Mouse (Mus musculus): ENCODE measurements around the gene Vwa8. TPM values are rescaled to one million over a fixed set of nuclear protein-coding genes. Genes with fewer than 3 reads are reported as not detected.
"Not testable (repeated sequence)": the region's sequence is repeated elsewhere in the genome, so short reads cannot be mapped to it uniquely, and the experiment has no call there.

Gene Vwa8
- polyA plus RNA-seq, 1 experiment from 2014 or later, result 5.7 TPM

DNA sequence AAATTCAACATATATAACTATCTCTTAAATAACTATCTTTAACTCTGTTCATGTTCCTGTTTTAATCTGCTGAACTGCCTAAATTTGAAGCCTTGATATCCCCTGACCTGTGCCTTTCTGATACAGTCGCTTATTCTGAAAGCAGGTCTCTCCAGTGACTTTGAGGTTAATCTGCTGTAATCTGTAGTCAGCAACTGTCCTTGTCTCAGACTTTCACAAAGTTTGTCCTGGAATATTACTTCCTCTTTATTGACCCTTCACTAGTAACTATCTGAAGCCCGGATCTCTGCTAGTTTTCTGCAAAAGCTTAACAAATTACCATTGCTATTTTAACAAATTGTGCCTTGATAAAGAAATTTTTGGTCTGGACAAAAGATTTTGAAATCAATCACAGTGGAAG is 147.5 kb downstream of the Vwa8 start:
- WGBS, result 98% methylated on average over 2 of the region's 2 CpGs
- Histone ChIP-seq H3K4me1 (replicated peaks) (no peaks in the 10 kb centered on the region), H3K27me3 (no peaks in the 10 kb centered on the region), H3K36me3 (no peaks in the 10 kb centered on the region), H3K9ac (replicated peaks) (no peak overlapping the region), H3K4me2 (replicated peaks) (no peak overlapping the region), H3K27ac (no peak overlapping the region), H3K4me3 (replicated peaks) (no peak overlapping the region), H3K9me3 (no peaks in the 10 kb centered on the region)
- no peak for ATAC-seq

GRCm38 (mm10) chr14:79003576-79003975 is 154.7 kb downstream of the Vwa8 start:
- Histone ChIP-seq H3K9ac (replicated peaks) (no peak overlapping the region), H3K36me3 (no peaks in the 10 kb centered on the region), H3K9me3 (no peaks in the 10 kb centered on the region), H3K4me1 (replicated peaks) (no peaks in the 10 kb centered on the region), H3K4me2 (replicated peaks) (no peak overlapping the region), H3K4me3 (replicated peaks) (no peak overlapping the region), H3K27me3 (no peaks in the 10 kb centered on the region), H3K27ac (no peak overlapping the region)
- no peak for ATAC-seq
- WGBS, result 55% methylated on average over 1 of the region's 1 CpGs

- not testable (repeated sequence) for H3K9me3 ChIP-seq; H3K4me2 ChIP-seq (replicated peaks); H3K9ac ChIP-seq (replicated peaks); H3K27ac ChIP-seq; H3K27me3 ChIP-seq; H3K36me3 ChIP-seq; H3K4me3 ChIP-seq (replicated peaks); H3K4me1 ChIP-seq (replicated peaks); ATAC-seq
- 91% methylated on average over 5 of the region's 5 CpGs for WGBS
Measured at GRCm38 (mm10) chr14:79017710-79018109, 168.9 kb downstream of the Vwa8 start.

GRCm38 (mm10) chr14:79018564-79018963 is 169.7 kb downstream of the Vwa8 start:
- Histone ChIP-seq H3K27me3 (no peaks in the 10 kb centered on the region), H3K4me1 (replicated peaks) (peaks cover 10% of the 10 kb centered on the region), H3K27ac (no peak overlapping the region), H3K9ac (replicated peaks) (no peak overlapping the region), H3K4me3 (replicated peaks) (no peak overlapping the region), H3K9me3 (no peaks in the 10 kb centered on the region), H3K36me3 (no peaks in the 10 kb centered on the region), H3K4me2 (replicated peaks) (no peak overlapping the region)
- WGBS, result 75% methylated on average over 4 of the region's 4 CpGs
- no peak for ATAC-seq

GRCm38 (mm10) chr14:79021725-79022124 is 172.9 kb downstream of the Vwa8 start:
- Histone ChIP-seq H3K36me3 (no peaks in the 10 kb centered on the region), H3K9ac (replicated peaks) (no peak overlapping the region), H3K27ac (no peak overlapping the region), H3K4me3 (replicated peaks) (no peak overlapping the region), H3K4me2 (replicated peaks) (no peak overlapping the region), H3K9me3 (no peaks in the 10 kb centered on the region), H3K4me1 (replicated peaks) (peaks cover 10% of the 10 kb centered on the region), H3K27me3 (no peaks in the 10 kb centered on the region)
- 15% methylated on average over 7 of the region's 7 CpGs for WGBS
- no peak for ATAC-seq

DNA sequence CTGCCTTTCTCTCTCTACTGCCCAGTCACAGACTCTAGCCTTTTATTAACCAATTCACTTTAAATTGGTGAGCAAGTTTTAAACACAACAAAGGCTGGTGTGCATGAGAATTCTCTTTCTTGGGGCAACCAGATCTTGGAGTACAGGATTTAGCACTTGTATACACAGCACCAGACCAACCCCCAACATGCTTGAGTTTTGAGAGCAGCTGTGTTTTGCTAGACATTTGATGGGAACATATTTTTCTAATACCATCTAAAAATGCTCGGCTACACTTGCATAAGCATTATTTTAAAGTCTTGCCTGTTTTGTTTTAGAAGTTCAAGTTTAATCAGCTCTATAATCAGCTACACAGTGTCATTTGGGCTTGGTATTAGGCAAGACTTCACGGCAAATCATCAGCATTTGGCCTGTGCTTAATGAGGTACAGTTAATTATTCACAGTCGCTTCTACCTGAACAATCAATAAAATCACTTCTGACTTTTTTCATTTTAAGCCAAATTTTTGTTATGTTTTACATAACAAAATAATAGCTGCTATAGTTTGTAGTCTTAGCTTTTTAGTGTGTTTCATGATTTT is 180.2 kb downstream of the Vwa8 start:
- no peaks in the 10 kb centered on the region for H3K36me3 ChIP-seq
- no peaks in the 10 kb centered on the region for H3K4me1 ChIP-seq (replicated peaks)
- no peak overlapping the region for H3K9ac ChIP-seq (replicated peaks)
- H3K27ac ChIP-seq, result no peak overlapping the region
- no peaks in the 10 kb centered on the region for H3K27me3 ChIP-seq
- WGBS, result 91% methylated on average over 3 of the region's 3 CpGs
- no peak overlapping the region for H3K4me2 ChIP-seq (replicated peaks)
- no peaks in the 10 kb centered on the region for H3K9me3 ChIP-seq
- H3K4me3 ChIP-seq (replicated peaks), result no peak overlapping the region
- no peak for ATAC-seq

DNA sequence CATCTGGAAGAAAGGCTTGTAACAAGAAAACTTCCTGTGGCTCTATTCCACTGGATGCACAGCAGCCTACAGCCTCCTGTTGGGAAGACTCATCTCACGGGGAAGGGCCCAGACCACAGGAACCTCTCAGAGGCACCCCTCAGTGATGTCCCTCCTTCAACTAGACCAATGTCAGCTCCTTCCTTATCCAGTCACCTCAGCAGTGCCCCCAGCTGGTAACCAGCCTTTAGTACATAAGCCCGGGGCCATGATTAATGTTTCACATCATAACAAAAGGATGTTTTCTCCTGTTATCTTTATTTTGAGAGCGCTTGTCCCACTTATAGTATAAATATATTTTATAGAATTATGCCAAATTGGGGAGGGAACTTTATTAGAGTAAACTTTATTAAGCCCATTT is 181.9 kb downstream of the Vwa8 start:
- Histone ChIP-seq H3K9me3 (no peaks in the 10 kb centered on the region), H3K4me2 (replicated peaks) (no peak overlapping the region), H3K4me3 (replicated peaks) (no peak overlapping the region), H3K36me3 (no peaks in the 10 kb centered on the region), H3K9ac (replicated peaks) (no peak overlapping the region), H3K27ac (no peak overlapping the region), H3K4me1 (replicated peaks) (no peaks in the 10 kb centered on the region; the same call in 1 of the 2 replicates), H3K27me3 (no peaks in the 10 kb centered on the region)
- ATAC-seq, result no peak
- 93% methylated on average over 3 of the region's 3 CpGs for WGBS

DNA sequence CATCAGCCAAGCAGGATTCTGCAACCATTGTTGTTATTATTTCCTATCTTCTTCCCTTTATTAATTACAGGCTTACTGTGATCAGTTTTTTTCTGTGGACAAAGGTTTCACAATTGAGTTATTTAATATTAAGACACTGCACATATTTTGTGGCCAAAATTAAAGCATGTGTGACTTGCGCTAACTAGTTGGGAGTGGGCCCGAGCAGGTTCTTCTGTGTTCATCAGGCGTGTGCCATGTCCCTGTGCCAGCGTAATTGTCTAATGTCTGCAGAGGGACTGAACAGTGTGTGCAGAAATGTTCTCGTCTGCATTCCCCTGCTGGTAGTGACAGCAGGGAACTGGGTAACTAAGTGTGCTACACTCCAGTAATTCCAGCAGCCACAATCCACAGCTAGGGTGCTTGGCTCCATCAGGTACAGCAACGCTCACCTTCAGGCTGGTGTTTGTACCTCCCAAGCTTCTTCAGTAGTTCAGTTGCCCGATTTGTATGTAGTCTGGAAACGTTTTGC is 182.4 kb downstream of the Vwa8 start:
- no peaks in the 10 kb centered on the region for H3K36me3 ChIP-seq
- no peak overlapping the region for H3K4me2 ChIP-seq (replicated peaks)
- no peaks in the 10 kb centered on the region for H3K9me3 ChIP-seq
- H3K9ac ChIP-seq (replicated peaks), result no peak overlapping the region
- ATAC-seq, result no peak
- no peak overlapping the region for H3K4me3 ChIP-seq (replicated peaks)
- H3K4me1 ChIP-seq (replicated peaks), result no peaks in the 10 kb centered on the region; the same call in 1 of the 2 replicates
- H3K27ac ChIP-seq, result no peak overlapping the region
- H3K27me3 ChIP-seq, result no peaks in the 10 kb centered on the region
- WGBS, result 89% methylated on average over 8 of the region's 8 CpGs

GRCm38 (mm10) chr14:79033396-79033795 is 184.5 kb downstream of the Vwa8 start:
- Histone ChIP-seq H3K9me3 (no peaks in the 10 kb centered on the region), H3K4me3 (replicated peaks) (no peak overlapping the region), H3K27ac (no peak overlapping the region), H3K27me3 (no peaks in the 10 kb centered on the region), H3K36me3 (no peaks in the 10 kb centered on the region), H3K9ac (replicated peaks) (no peak overlapping the region), H3K4me2 (replicated peaks) (no peak overlapping the region), H3K4me1 (replicated peaks) (no peaks in the 10 kb centered on the region; the same call in 1 of the 2 replicates)
- 67% methylated on average over 6 of the region's 6 CpGs for WGBS
- ATAC-seq, result no peak

GRCm38 (mm10) chr14:79034511-79034913 is 185.7 kb downstream of the Vwa8 start:
- WGBS, result 71% methylated on average over 9 of the region's 9 CpGs
- H3K9ac ChIP-seq (replicated peaks), result no peak overlapping the region
- no peak overlapping the region for H3K27ac ChIP-seq
- no peaks in the 10 kb centered on the region for H3K27me3 ChIP-seq
- H3K4me3 ChIP-seq (replicated peaks), result no peak overlapping the region
- no peaks in the 10 kb centered on the region; the same call in 1 of the 2 replicates for H3K4me1 ChIP-seq (replicated peaks)
- no peaks in the 10 kb centered on the region for H3K36me3 ChIP-seq
- no peaks in the 10 kb centered on the region for H3K9me3 ChIP-seq
- no peak for ATAC-seq
- H3K4me2 ChIP-seq (replicated peaks), result no peak overlapping the region

DNA sequence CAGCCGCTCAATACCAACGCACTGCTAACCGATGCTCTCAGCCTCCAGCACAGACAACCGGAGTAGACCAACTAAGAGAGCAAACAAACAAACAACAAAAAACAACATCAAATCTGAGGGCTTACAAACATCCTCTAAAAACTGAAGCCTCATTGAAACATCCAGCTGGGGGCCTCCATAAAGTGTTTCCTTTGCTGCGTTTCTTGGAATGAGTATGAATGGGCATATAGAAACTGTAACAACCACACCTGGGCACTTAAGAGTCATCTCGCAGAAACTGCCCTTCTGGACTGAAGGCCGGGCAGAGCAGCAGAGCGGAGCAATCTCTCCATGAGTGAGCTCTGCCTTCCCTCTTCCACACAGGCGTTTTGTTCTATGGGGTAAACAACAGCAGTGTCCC is 186.7 kb downstream of the Vwa8 start:
- Histone ChIP-seq H3K36me3 (no peaks in the 10 kb centered on the region), H3K4me1 (replicated peaks) (no peaks in the 10 kb centered on the region; the same call in 1 of the 2 replicates), H3K27ac (no peak overlapping the region), H3K4me2 (replicated peaks) (no peak overlapping the region), H3K9me3 (no peaks in the 10 kb centered on the region), H3K4me3 (replicated peaks) (no peak overlapping the region), H3K9ac (replicated peaks) (no peak overlapping the region), H3K27me3 (no peaks in the 10 kb centered on the region)
- ATAC-seq, result no peak
- 83% methylated on average over 9 of the region's 9 CpGs for WGBS

GRCm38 (mm10) chr14:79047186-79047585 is 198.3 kb downstream of the Vwa8 start:
- Histone ChIP-seq H3K36me3 (0 out of 2 replicates have a peak, but pooled peaks cover 3% of the 10 kb centered on the region), H3K4me1 (replicated peaks) (no peaks in the 10 kb centered on the region), H3K4me3 (replicated peaks) (no peak overlapping the region), H3K9ac (replicated peaks) (no peak overlapping the region), H3K9me3 (no peaks in the 10 kb centered on the region), H3K27ac (no peak overlapping the region), H3K4me2 (replicated peaks) (no peak overlapping the region), H3K27me3 (no peaks in the 10 kb centered on the region)
- WGBS, result 85% methylated on average over 2 of the region's 2 CpGs
- ATAC-seq, result no peak

GRCm38 (mm10) chr14:79047956-79048355 is 199.1 kb downstream of the Vwa8 start:
- Histone ChIP-seq H3K27ac (no peak overlapping the region), H3K4me1 (replicated peaks) (no peaks in the 10 kb centered on the region), H3K9ac (replicated peaks) (no peak overlapping the region), H3K36me3 (0 out of 2 replicates have a peak, but pooled peaks cover 3% of the 10 kb centered on the region), H3K27me3 (no peaks in the 10 kb centered on the region), H3K4me3 (replicated peaks) (no peak overlapping the region), H3K4me2 (replicated peaks) (no peak overlapping the region), H3K9me3 (no peaks in the 10 kb centered on the region)
- ATAC-seq, result no peak
- WGBS, result 92% methylated on average over 6 of the region's 6 CpGs

All from midbrain, embryonic 13.5 days (tissue).